Mouse (Mus musculus) embryonic fibroblast, embryonic 13.5 days (primary cell): ENCODE measurements at regions not wholly inside any gene's neighbourhood (a gene's known extent, or its start where the extent isn't known, plus 50 kb on each side); places are given as distances from the start of the nearest gene placed in this dataset.

Experiments
- H3K27ac ChIP-seq: 2 replicates; pipeline ENCODE4 v1.5.1; 2012; ENCODE audit warnings: low read length, control low read depth, inconsistent platforms; ENCODE audit not compliant: insufficient read depth
- H3K4me1 ChIP-seq: 2 replicates; pipeline ENCODE4 v1.6.1; 2011; ENCODE audit warnings: low read length; ENCODE audit not compliant: control insufficient read depth, insufficient read depth
- H3K4me3 ChIP-seq: 2 replicates; pipeline ENCODE4 v1.5.1; 2011; ENCODE audit warnings: mild to moderate bottlenecking, control low read depth, low read length; ENCODE audit not compliant: insufficient read depth
- CTCF ChIP-seq: IDR thresholded peaks from 2 replicates; pipeline ENCODE4 v1.5.1; 2011; ENCODE audit warnings: mild to moderate bottlenecking, control low read depth, low read length, moderate library complexity, borderline replicate concordance; ENCODE audit not compliant: insufficient read depth
- POLR2A ChIP-seq: IDR thresholded peaks from 2 replicates; pipeline ENCODE4 v1.6.1; 2011; ENCODE audit warnings: low read depth, mild to moderate bottlenecking, control low read depth, low read length, moderate library complexity

- Histone ChIP-seq H3K27ac (no peak overlapping the region), H3K4me3 (no peak overlapping the region), H3K4me1 (no peaks in the 10 kb centered on the region)
- TF ChIP-seq CTCF = no peak
- TF ChIP-seq POLR2A = no peak
Observed at GRCm38 (mm10) chr17:88370676-88371075, 69.8 kb upstream of the Foxn2 start.

- peak; percentile 7; the same call in 1 of the 2 replicates for TF ChIP-seq CTCF
- TF ChIP-seq POLR2A = no peak
- no peak overlapping the region for H3K4me3 ChIP-seq
- H3K27ac ChIP-seq = no peak overlapping the region
- no peaks in the 10 kb centered on the region for H3K4me1 ChIP-seq
Observed at GRCm38 (mm10) chr17:88378505-88378904, 62.0 kb upstream of the Foxn2 start.

GRCm38 (mm10) chr17:88379389-88379788, 61.1 kb upstream of the Foxn2 start:
- no peak for TF ChIP-seq CTCF
- no peak for TF ChIP-seq POLR2A
- no peaks in the 10 kb centered on the region for H3K4me1 ChIP-seq

GRCm38 (mm10) chr17:88381106-88381505, 59.4 kb upstream of the Foxn2 start:
- Histone ChIP-seq H3K4me3 (no peak overlapping the region), H3K27ac (no peak overlapping the region), H3K4me1 (no peaks in the 10 kb centered on the region)
- TF ChIP-seq POLR2A (no peak), CTCF (no peak)

More at GRCm38 (mm10) chr17:88379389-88379788, 61.1 kb upstream of the Foxn2 start:
- no peak overlapping the region for H3K27ac ChIP-seq
- H3K4me3 ChIP-seq = no peak overlapping the region

GRCm38 (mm10) chr17:88383447-88383846, 57.1 kb upstream of the Foxn2 start:
- TF ChIP-seq POLR2A = no peak
- TF ChIP-seq CTCF = no peak
- Histone ChIP-seq H3K4me3 (no peak overlapping the region), H3K4me1 (no peaks in the 10 kb centered on the region), H3K27ac (no peak overlapping the region)

GRCm38 (mm10) chr17:88388441-88388951, 52.0 kb upstream of the Foxn2 start:
- no peak for TF ChIP-seq CTCF
- TF ChIP-seq POLR2A = no peak
- no peak overlapping the region for H3K27ac ChIP-seq

GRCm38 (mm10) chr17:88389668-88390461, 50.6 kb upstream of the Foxn2 start:
- no peak for TF ChIP-seq CTCF
- no peak for TF ChIP-seq POLR2A
- Histone ChIP-seq H3K4me3 (no peak overlapping the region), H3K4me1 (no peaks in the 10 kb centered on the region), H3K27ac (no peak overlapping the region)

More at GRCm38 (mm10) chr17:88388441-88388951, 52.0 kb upstream of the Foxn2 start:
- Histone ChIP-seq H3K4me3 (no peak overlapping the region), H3K4me1 (no peaks in the 10 kb centered on the region)
